Mouse (Mus musculus) ovary, adult 2 months (tissue): Measurements from ENCODE around the gene Gm28919. TPM values are rescaled to one million over a fixed set of nuclear protein-coding genes. Genes with fewer than 3 reads are reported as not detected.

ENCODE experiments used
- polyA plus RNA-seq: library from polyadenylated mRNA; depleted of rRNA; stranded (reverse); fragments of >200 nt; gene quantifications from 2 replicates; pipeline ENCODE4 v1.2.3, GENCODE M21; 2012; rRNA removed

The Gm28919 gene
- polyA plus RNA-seq: not detected in 2 replicates

GRCm38 (mm10) chrY:6583246-6583645 is at the start of gene Gm28919:
Gene Gm28919 (plus strand): TSS chrY:6583546.

Other genes with a start within 250 kb of the Gm28919 start
- not detected in 2 replicates for gene Gm21719, start 99.3 kb downstream of the Gm28919 start, polyA plus RNA-seq